Mouse (Mus musculus) E14TG2a.4 (cell line): ENCODE measurements around the gene BC005624.

Experiments used
- CTCF ChIP-seq: conservative IDR thresholded peaks from 2 replicates; pipeline ENCODE4 v1.5.1; 2014; ENCODE audit warnings: low read length
- NANOG ChIP-seq: IDR thresholded peaks from 2 replicates; pipeline ENCODE4 v1.6.1; 2014; ENCODE audit warnings: borderline replicate concordance, low read length, mixed read lengths
- POU5F1 ChIP-seq: IDR thresholded peaks from 2 replicates; pipeline ENCODE4 v1.6.1; 2014; ENCODE audit warnings: low read length, borderline replicate concordance

DNA sequence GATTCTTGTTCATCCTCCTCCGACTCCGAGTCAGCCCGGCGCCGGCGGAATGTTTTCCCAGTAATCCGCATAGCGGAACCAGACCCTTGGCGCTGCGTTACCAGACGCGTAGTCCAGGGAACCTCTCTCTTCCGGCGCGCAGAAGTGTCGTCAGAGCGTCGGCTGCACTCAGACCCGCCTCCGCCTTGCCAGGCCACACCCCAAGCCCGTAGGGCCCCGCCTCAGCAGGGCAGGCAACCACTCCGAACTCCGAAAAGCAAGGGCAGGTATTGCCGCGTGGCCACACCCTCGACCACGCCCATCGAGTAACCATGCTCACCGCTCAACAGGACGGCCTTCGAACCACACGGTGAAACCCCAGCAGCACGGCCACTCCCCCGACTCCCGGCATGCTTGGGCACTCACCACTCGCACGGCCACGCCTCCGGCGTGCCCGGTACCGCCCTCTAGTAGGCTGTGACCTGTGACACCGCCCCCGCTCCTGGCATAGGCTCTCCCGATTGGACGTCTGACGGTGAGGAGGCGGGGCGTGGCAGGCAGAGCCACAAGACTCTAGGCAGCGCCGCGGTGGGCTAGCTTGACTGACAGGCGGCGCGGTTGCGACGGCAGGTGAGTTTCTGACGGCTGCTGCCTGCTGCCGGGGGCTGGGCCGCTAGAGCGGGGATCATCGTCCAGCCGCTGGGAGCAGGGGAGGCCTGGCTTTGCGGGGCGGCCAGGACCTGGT, at the start of gene BC005624, which contains the start of gene Usp20:
- TF ChIP-seq CTCF (no peak), POU5F1 (no peak), NANOG (no peak)
